Mouse (Mus musculus): Measurements from ENCODE around the gene Vps13c. TPM values are rescaled to one million over a fixed set of nuclear protein-coding genes. Genes with fewer than 3 reads are reported as not detected.

The Vps13c gene
- polyA plus RNA-seq, 1 experiment from 2014 or later, result 4.0 TPM

DNA sequence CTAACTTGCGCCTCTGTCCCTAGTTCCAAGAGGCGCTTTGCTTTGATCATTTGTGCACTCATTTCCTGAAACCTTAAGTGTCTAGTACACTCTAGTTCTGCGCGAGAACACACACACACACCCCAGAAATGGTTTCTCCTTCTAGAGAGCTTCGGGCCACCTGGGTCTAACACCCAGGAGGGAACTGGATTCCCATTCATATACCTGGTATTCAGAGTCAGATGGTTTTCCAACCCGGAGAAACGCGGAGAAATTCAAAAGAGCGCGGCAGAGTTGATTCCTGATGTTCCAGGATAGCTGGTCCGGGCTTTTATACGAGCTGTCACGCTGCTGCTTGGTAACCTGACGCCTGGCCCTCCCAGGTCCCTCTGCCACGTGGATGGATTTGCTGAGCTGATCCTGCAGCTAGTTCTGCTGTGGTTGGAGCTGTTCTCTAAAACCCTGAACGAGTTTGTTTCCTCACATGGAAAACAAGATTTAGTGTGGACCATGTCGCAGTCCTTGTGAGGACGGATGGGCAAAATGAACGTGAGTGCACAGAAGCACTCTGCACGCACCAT is 8.1 kb upstream of the Vps13c start, which contains the start of gene C2cd4a:
Gene C2cd4a, minus strand, starts transcription at position 285 of the 560 bp plus-strand sequence.
- H3K27me3 ChIP-seq (replicated peaks), result peaks cover 60% of the 10 kb centered on the region
- peak within 1 kb of the TSS; percentile 68 for H3K4me3 ChIP-seq
- H3K4me2 ChIP-seq, result peak within 1 kb of the TSS; percentile 90
- 0 out of 2 replicates have a peak, but pooled peaks cover 4% of the 10 kb centered on the region for H3K9me3 ChIP-seq
- ATAC-seq (ENCODE audit: extremely low read depth, insufficient number of reproducible peaks, low FRiP score, low TSS enrichment), result no peak
- H3K36me3 ChIP-seq, result no peaks in the 10 kb centered on the region
- peak within 1 kb of the TSS; percentile 80 for H3K9ac ChIP-seq
- WGBS, result 5% methylated on average over 20 of the region's 20 CpGs
- H3K4me1 ChIP-seq, result peaks cover 20% of the 10 kb centered on the region
- H3K27ac ChIP-seq (replicated peaks), result no peak within 1 kb of the TSS

DNA sequence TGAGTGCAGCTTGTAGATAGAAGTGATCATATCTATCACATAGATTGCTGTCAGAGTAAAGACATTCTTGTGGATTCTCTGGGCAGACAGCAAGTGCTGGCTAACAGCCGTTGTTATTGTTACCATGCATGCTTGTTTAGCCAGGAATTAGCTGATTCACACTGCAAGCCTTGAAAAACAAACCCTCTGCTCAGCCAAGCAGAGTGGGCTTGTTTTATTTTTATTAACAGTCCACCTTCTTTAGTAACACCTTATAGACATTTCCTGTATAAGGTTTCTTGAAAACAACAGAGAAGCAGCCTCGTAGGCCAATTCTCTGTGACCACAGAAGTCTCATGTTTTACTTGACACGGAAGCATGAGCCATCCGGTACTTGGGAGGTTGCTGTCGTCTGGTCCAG is 5.7 kb upstream of the Vps13c start:
- 78% methylated on average over 5 of the region's 5 CpGs for WGBS
- 0 out of 2 replicates have a peak, but pooled peaks cover 4% of the 10 kb centered on the region for H3K9me3 ChIP-seq
- H3K4me3 ChIP-seq, result no peak overlapping the region
- ATAC-seq (ENCODE audit: extremely low read depth, insufficient number of reproducible peaks, low FRiP score, low TSS enrichment), result no peak
- H3K4me2 ChIP-seq, result no peak overlapping the region
- H3K27me3 ChIP-seq (replicated peaks), result peaks cover 45% of the 10 kb centered on the region
- H3K9ac ChIP-seq, result no peak overlapping the region
- H3K36me3 ChIP-seq, result no peaks in the 10 kb centered on the region
- H3K4me1 ChIP-seq, result peaks cover 20% of the 10 kb centered on the region
- H3K27ac ChIP-seq (replicated peaks), result no peak overlapping the region

DNA sequence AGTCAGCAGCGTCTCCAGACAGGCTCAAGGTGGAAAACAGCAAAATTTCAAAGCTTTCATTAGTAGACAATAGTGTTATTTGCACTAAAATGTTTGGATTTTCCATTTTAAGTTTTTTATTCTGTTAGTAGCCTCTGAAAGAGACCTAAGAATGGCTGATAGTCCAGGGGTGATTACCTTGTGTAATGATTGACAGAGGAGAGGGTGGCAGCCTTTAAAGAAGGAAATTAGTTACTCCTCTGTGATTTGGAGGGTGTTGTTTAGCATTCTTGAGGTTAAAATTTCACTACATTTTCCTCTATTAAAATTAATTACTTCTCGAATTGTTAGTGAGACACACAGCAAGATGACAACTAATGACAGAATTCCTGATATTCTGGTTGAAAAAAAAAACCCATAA is 2.9 kb upstream of the Vps13c start:
- no peak overlapping the region for H3K4me3 ChIP-seq
- H3K27me3 ChIP-seq (replicated peaks), result peaks cover 18% of the 10 kb centered on the region
- H3K9ac ChIP-seq, result no peak overlapping the region
- peaks cover 18% of the 10 kb centered on the region for H3K4me1 ChIP-seq
- WGBS, result 73% methylated on average over 2 of the region's 2 CpGs
- H3K27ac ChIP-seq (replicated peaks), result no peak overlapping the region
- no peaks in the 10 kb centered on the region for H3K36me3 ChIP-seq
- H3K9me3 ChIP-seq, result 0 out of 2 replicates have a peak, but pooled peaks cover 4% of the 10 kb centered on the region
- no peak for ATAC-seq (ENCODE audit: extremely low read depth, insufficient number of reproducible peaks, low FRiP score, low TSS enrichment)
- H3K4me2 ChIP-seq, result no peak overlapping the region

DNA sequence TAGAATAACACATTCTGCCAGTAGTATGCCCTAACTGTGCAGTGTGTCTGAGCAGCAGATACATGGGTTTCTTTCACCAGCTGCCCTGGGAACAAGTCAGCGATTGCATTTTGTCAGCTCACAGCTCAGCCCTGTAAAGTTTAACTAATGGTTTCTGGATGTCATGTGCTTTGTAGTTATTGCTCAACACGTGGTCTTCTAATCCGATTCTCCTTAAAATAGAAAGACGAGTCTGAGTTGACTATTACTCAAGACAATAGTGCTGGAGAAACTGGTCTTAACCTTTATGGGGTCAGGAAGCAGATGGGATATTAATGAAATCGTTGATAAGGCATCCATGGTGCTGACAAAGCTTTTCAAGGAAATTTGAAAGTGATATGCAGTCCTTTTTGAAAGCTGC is 2.6 kb downstream of the Vps13c start:
- ATAC-seq (ENCODE audit: extremely low read depth, insufficient number of reproducible peaks, low FRiP score, low TSS enrichment), result no peak
- H3K4me2 ChIP-seq, result peak overlapping the region; percentile 9; the same call in 1 of the 2 replicates
- no peaks in the 10 kb centered on the region for H3K9me3 ChIP-seq
- no peaks in the 10 kb centered on the region for H3K36me3 ChIP-seq
- H3K27ac ChIP-seq (replicated peaks), result no peak overlapping the region
- 43% methylated on average over 5 of the region's 5 CpGs for WGBS
- H3K27me3 ChIP-seq (replicated peaks), result no peaks in the 10 kb centered on the region
- H3K9ac ChIP-seq, result no peak overlapping the region
- H3K4me3 ChIP-seq, result no peak overlapping the region
- H3K4me1 ChIP-seq, result peaks cover 33% of the 10 kb centered on the region

DNA sequence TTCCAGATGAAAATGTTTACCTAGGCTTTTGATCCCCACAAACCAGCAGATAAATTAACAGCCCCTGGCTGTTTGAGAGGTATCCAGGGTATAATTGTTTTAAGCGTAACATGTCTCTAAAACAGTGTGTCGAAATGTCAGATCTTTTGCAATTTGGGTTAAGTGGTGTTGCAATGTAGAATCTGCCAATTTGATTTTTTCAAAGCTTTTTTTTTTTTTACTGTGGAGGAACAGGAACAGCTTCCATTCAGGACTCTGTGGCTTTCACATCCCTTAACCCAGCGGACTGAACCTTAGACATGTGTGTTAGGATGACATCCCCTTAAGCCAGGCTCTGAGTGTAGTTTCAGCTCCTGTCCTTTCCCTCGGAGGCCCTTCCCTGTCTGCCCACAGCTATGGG is 4.8 kb downstream of the Vps13c start:
- no peaks in the 10 kb centered on the region for H3K27me3 ChIP-seq (replicated peaks)
- no peak overlapping the region for H3K27ac ChIP-seq (replicated peaks)
- no peaks in the 10 kb centered on the region for H3K36me3 ChIP-seq
- ATAC-seq (ENCODE audit: extremely low read depth, insufficient number of reproducible peaks, low FRiP score, low TSS enrichment), result no peak
- H3K9me3 ChIP-seq, result no peaks in the 10 kb centered on the region
- H3K4me3 ChIP-seq, result no peak overlapping the region
- H3K4me2 ChIP-seq, result no peak overlapping the region
- 80% methylated on average over 4 of the region's 4 CpGs for WGBS
- peaks cover 39% of the 10 kb centered on the region for H3K4me1 ChIP-seq
- no peak overlapping the region for H3K9ac ChIP-seq

DNA sequence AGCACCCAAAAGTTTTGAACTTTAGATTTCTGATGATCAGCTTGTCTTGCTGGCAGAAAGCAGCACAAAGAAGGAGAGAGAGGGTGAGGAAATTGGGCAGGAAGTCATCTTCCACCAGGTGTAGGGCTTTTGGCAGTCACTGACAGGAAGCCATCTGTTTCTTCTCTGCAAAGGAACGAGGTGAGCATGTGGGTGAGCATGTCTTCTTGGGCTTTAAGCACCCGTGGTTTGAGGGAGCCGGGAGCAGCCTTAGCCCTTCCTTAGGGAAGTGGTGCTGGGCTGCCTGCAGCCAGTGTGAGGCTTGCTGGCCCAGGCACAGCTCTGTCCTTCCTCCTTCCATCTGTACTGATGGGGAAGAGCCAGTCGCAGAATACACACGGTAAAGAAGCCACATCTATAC is 5.5 kb downstream of the Vps13c start:
- H3K4me2 ChIP-seq, result no peak overlapping the region
- 79% methylated on average over 5 of the region's 5 CpGs for WGBS
- H3K9me3 ChIP-seq, result no peaks in the 10 kb centered on the region
- H3K27me3 ChIP-seq (replicated peaks), result no peaks in the 10 kb centered on the region
- peaks cover 39% of the 10 kb centered on the region for H3K4me1 ChIP-seq
- no peak for ATAC-seq (ENCODE audit: extremely low read depth, insufficient number of reproducible peaks, low FRiP score, low TSS enrichment)
- no peaks in the 10 kb centered on the region for H3K36me3 ChIP-seq
- no peak overlapping the region for H3K27ac ChIP-seq (replicated peaks)
- no peak overlapping the region for H3K9ac ChIP-seq
- H3K4me3 ChIP-seq, result no peak overlapping the region

DNA sequence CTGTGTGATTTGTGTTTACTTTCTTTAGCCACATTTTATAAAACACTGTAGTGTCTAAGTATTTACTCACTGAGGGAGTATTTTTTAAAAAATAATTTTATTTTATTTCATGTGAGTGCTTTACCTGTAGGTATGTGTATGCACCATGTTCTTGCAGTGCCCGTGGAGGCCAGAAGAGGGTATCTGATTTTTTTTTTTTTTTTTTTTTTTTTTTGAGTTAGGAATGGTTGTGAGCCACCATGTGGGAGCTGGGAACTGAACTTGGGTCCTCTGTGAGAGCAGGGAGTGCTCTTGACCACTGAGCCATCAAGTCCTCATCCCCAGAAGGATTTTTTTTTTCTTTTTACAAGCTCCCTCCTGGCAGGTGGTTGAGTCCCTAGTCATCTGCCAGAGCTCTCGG is 5.9 kb downstream of the Vps13c start:
- Histone ChIP-seq H3K9ac (no peak overlapping the region), H3K4me1 (peaks cover 34% of the 10 kb centered on the region), H3K4me3 (no peak overlapping the region), H3K4me2 (no peak overlapping the region), H3K36me3 (no peaks in the 10 kb centered on the region), H3K9me3 (no peaks in the 10 kb centered on the region), H3K27me3 (replicated peaks) (no peaks in the 10 kb centered on the region), H3K27ac (replicated peaks) (no peak overlapping the region)
- WGBS, result 94% methylated on average over 2 of the region's 2 CpGs
- no peak for ATAC-seq (ENCODE audit: extremely low read depth, insufficient number of reproducible peaks, low FRiP score, low TSS enrichment)

DNA sequence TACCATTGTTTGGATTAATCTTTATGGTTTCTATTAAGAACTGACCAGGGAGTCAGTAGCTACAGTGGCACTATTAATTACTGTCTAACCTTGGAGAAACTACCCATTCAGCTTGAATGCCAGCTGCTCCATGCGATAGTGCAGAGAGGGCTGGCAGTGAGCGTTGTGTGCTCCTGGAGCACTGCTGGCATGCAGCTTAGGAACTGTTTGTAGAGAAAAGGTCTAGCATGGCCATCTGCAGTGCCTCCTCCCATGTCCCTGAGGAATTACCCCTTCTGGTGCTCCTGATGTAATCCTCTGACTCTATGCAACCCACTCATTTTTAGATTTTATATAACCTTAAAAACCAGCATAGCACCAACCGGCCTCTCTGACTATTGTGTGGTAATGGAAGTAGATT is 7.4 kb downstream of the Vps13c start:
- Histone ChIP-seq H3K9me3 (no peaks in the 10 kb centered on the region), H3K36me3 (no peaks in the 10 kb centered on the region), H3K27me3 (replicated peaks) (no peaks in the 10 kb centered on the region), H3K27ac (replicated peaks) (no peak overlapping the region), H3K4me1 (peaks cover 22% of the 10 kb centered on the region), H3K4me3 (no peak overlapping the region), H3K4me2 (no peak overlapping the region), H3K9ac (no peak overlapping the region)
- ATAC-seq (ENCODE audit: extremely low read depth, insufficient number of reproducible peaks, low FRiP score, low TSS enrichment), result no peak
- 85% methylated on average over 3 of the region's 3 CpGs for WGBS

DNA sequence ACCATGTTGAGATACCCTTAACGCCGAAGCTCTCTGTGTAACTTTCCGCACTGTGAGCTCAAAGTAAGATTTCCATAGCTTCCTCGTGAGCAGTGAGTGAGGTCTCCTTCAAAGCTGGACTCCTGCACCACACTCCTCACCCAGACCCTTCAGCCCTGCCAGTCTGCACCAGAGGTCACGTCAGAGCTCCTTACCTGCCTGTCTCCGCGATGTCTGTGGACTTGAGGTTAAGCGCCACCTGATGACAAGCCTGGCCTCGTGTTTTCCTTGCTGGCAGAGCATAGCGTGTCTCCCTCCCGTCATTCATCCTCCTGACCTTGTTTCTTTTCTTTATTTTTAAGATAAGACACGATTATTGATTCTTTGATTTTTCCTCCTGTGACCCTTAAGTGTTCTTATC is 9.2 kb downstream of the Vps13c start:
- Histone ChIP-seq H3K4me2 (no peak overlapping the region), H3K36me3 (peaks cover 10% of the 10 kb centered on the region; the same call in 1 of the 2 replicates), H3K27me3 (replicated peaks) (no peaks in the 10 kb centered on the region), H3K27ac (replicated peaks) (no peak overlapping the region), H3K4me1 (peaks cover 13% of the 10 kb centered on the region), H3K9ac (no peak overlapping the region), H3K4me3 (no peak overlapping the region), H3K9me3 (no peaks in the 10 kb centered on the region)
- ATAC-seq (ENCODE audit: extremely low read depth, insufficient number of reproducible peaks, low FRiP score, low TSS enrichment), result no peak
- 70% methylated on average over 12 of the region's 12 CpGs for WGBS

DNA sequence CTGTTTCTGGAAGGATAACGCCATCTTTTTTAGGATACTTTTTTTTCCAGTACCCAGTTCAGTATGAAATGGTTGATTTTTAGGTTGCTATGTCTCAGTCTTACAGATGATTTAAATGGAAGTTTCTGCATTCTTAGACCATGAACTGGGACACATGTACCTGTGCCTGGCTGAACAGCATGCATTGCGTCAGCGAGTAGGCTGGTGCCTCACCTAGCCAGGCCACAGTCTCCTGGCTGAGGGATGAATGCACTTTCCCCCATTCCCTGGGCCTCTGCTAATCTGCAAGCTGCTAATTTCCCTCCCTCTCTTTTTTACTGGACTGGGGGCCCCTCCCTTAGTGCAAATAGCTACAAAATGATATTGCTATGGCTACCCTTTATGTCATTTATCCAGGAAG is 9.7 kb downstream of the Vps13c start:
- H3K27me3 ChIP-seq (replicated peaks), result no peaks in the 10 kb centered on the region
- H3K4me3 ChIP-seq, result no peak overlapping the region
- ATAC-seq (ENCODE audit: extremely low read depth, insufficient number of reproducible peaks, low FRiP score, low TSS enrichment), result no peak
- 90% methylated on average over 3 of the region's 3 CpGs for WGBS
- H3K9me3 ChIP-seq, result no peaks in the 10 kb centered on the region
- peaks cover 9% of the 10 kb centered on the region for H3K4me1 ChIP-seq
- H3K4me2 ChIP-seq, result no peak overlapping the region
- H3K27ac ChIP-seq (replicated peaks), result no peak overlapping the region
- H3K9ac ChIP-seq, result no peak overlapping the region
- peaks cover 13% of the 10 kb centered on the region for H3K36me3 ChIP-seq

DNA sequence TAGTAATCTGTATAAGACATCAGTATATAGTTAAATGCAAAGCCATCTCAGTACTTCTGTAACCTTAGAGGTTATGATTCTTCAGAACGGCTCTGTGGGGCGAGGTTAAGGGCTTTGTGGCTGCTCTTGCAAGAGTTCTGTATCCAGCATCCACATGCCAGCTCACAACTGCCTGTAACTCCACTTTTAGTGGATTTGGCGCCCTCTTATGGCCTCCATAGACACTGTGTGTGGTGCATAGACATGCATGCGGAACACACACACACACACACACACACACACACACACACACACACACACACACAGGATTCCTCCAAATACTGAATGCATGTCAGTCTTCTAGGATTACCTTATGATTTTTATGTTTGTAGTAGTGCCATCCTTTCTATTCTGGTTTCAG is 11.0 kb downstream of the Vps13c start:
- Histone ChIP-seq H3K36me3 (peaks cover 21% of the 10 kb centered on the region), H3K4me3 (no peak overlapping the region), H3K27ac (replicated peaks) (no peak overlapping the region), H3K9me3 (no peaks in the 10 kb centered on the region), H3K27me3 (replicated peaks) (no peaks in the 10 kb centered on the region), H3K4me2 (no peak overlapping the region), H3K4me1 (peaks cover 9% of the 10 kb centered on the region), H3K9ac (no peak overlapping the region)
- WGBS, result 82% methylated on average over 4 of the region's 4 CpGs
- no peak for ATAC-seq (ENCODE audit: extremely low read depth, insufficient number of reproducible peaks, low FRiP score, low TSS enrichment)

DNA sequence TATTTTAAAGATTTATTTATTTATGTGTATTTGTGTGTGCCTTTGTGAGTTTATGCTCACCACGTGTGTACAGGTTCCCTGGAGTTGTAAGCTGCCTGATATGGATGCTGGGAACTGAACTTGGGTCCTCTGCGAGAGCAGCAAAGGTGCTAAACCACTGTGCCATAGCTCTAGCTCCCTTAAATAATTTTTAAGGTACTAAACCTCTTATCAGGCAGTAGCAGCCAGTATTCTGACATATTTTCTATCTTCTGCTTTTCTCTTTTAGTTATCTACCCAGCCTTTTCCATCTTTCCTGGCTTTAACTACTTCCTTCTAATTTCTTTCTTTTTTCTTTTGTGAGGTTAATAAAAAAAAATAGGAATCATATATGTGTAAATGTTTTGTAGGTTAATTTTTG is 20.1 kb downstream of the Vps13c start:
- no peak for ATAC-seq (ENCODE audit: extremely low read depth, insufficient number of reproducible peaks, low FRiP score, low TSS enrichment)
- H3K9me3 ChIP-seq, result no peaks in the 10 kb centered on the region
- H3K4me1 ChIP-seq, result no peaks in the 10 kb centered on the region
- no peak overlapping the region for H3K27ac ChIP-seq (replicated peaks)
- WGBS, result 82% methylated on average over 2 of the region's 2 CpGs
- H3K4me2 ChIP-seq, result no peak overlapping the region
- H3K4me3 ChIP-seq, result no peak overlapping the region
- peaks cover 38% of the 10 kb centered on the region for H3K36me3 ChIP-seq
- H3K27me3 ChIP-seq (replicated peaks), result no peaks in the 10 kb centered on the region
- H3K9ac ChIP-seq, result no peak overlapping the region
